Mouse (Mus musculus) neural tube, embryonic 14.5 days (tissue): ENCODE data around the gene Gramd4. TPM values are rescaled to one million over a fixed set of nuclear protein-coding genes. Genes with fewer than 3 reads are reported as not detected.

Source experiments
- ATAC-seq: fragments of 200-750 bp; cut with Nextera tagmentation; 2 replicates; pipeline ENCODE4 v1.8.0; 2017; ENCODE audit warnings: low read depth, mild to moderate bottlenecking, moderate TSS enrichment, moderate library complexity
- H3K27ac ChIP-seq: fragments of 300-500 bp; sonication (generic); 2 replicates; pipeline ENCODE4 v1.5.1; 2014; ENCODE audit warnings: low read depth, mild to moderate bottlenecking, control low read depth, low read length, moderate library complexity, mixed read lengths
- H3K27me3 ChIP-seq: fragments of 300-500 bp; sonication (generic); 2 replicates; pipeline ENCODE4 v1.6.1; 2014; ENCODE audit warnings: low read length; ENCODE audit not compliant: control insufficient read depth, insufficient read depth
- H3K36me3 ChIP-seq: fragments of 300-500 bp; sonication (generic); 2 replicates; pipeline ENCODE4 v1.6.1; 2014; ENCODE audit warnings: low read length, mixed read lengths; ENCODE audit not compliant: control insufficient read depth, insufficient read depth
- H3K4me1 ChIP-seq: fragments of 300-500 bp; sonication (generic); 2 replicates; pipeline ENCODE4 v1.6.1; 2014; ENCODE audit warnings: low read length; ENCODE audit not compliant: control insufficient read depth, insufficient read depth
- H3K4me2 ChIP-seq: fragments of 300-500 bp; sonication (generic); 2 replicates; pipeline ENCODE4 v1.6.1; 2014; ENCODE audit warnings: mild to moderate bottlenecking, low read depth, low read length, control low read depth
- H3K4me3 ChIP-seq: fragments of 300-500 bp; sonication (generic); 2 replicates; pipeline ENCODE4 v1.5.1; 2014; ENCODE audit warnings: low read depth, low read length, control low read depth, mixed read lengths
- H3K9ac ChIP-seq: fragments of 300-500 bp; sonication (generic); replicated peaks from 2 replicates; pipeline ENCODE4 v1.6.1; 2014; ENCODE audit warnings: low read depth, mild to moderate bottlenecking, control low read depth, low read length, mixed read lengths
- H3K9me3 ChIP-seq: fragments of 300-500 bp; sonication (generic); 2 replicates; pipeline ENCODE4 v1.6.1; 2016; ENCODE audit warnings: low read length; ENCODE audit not compliant: control insufficient read depth
- WGBS: fragments of 180-500 bp; shearing (Covaris S2); extraction: QIAGEN DNeasy Blood & Tissue Kit; methylation state at CpG from one replicate; pipeline ENCODE4 v1.1.7; 2014; 5-methylcytosine and 5-hydroxymethylcytosine counted together
- polyA plus RNA-seq: library from polyadenylated mRNA; unstranded; fragments of >200 nt; fragmentation: Nextera tagmentation; extraction: Ambion mirVana; gene quantifications from 2 replicates; pipeline ENCODE4 v1.2.1, GENCODE M21; 2014

The Gramd4 gene
- 17.1 and 23.6 TPM in 2 replicates for polyA plus RNA-seq

DNA sequence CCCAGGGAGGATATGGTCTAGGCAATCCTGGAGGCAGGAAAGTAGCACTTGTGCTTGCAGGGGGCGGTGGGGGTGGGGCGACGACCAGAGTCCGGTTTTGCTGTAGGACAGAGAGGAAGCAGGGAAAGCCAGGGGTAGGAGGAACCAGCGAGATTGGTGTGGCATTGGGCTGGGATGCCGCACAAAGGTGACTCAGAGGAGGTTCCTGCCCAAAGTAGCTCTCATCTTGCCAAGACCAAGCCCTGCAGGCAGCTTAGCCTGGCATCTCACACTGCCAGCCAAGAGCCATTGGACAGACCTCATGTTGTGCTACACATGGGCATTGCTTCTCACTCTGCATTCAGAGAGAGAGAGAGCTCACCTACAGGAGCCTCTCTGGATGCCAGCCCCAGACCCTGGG is at the start of gene Gramd4:
Gene Gramd4 (plus strand): TSS at position 283 of the 400 bp plus-strand sequence.
- H3K4me2 ChIP-seq, result peak within 1 kb of the TSS; percentile 99
- WGBS, result 23% methylated on average over 6 of the region's 6 CpGs
- no peaks in the 10 kb centered on the region for H3K27me3 ChIP-seq
- H3K9me3 ChIP-seq, result no peaks in the 10 kb centered on the region
- H3K4me1 ChIP-seq, result peaks cover 41% of the 10 kb centered on the region
- no peaks in the 10 kb centered on the region for H3K36me3 ChIP-seq
- peak within 1 kb of the TSS; percentile 90 for H3K27ac ChIP-seq
- H3K4me3 ChIP-seq, result peak within 1 kb of the TSS; percentile 91
- ATAC-seq, result no peak
- peak within 1 kb of the TSS; percentile 98 for H3K9ac ChIP-seq

DNA sequence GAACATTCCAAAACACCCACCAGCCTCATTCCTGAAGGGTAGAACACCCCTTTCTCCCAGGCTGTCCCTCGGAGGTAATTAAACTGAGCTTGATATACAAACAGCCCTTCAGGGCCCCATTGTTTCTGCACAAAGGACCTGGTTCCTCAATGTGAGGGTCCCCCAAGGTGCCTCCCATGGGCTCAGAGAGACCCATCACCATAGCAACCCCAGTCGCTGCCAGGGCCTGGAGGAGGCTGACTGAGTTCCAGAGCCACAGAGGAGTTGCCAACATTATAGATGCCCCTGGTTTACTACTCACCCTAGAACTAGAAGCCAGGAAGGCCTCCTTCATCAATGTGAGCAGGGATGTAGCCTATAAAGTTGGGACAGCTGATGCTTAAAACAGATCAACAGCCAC is 44.4 kb upstream of the Gramd4 start:
- Histone ChIP-seq H3K4me1 (peaks cover 10% of the 10 kb centered on the region), H3K4me3 (no peak overlapping the region), H3K27ac (0 out of 2 replicates have a peak overlapping the region, but pooled peaks have one; percentile 28), H3K9me3 (no peaks in the 10 kb centered on the region), H3K4me2 (no peak overlapping the region), H3K36me3 (no peaks in the 10 kb centered on the region), H3K9ac (no peak overlapping the region), H3K27me3 (no peaks in the 10 kb centered on the region)
- ATAC-seq, result peak; percentile 76; the same call in 1 of the 2 replicates
- 9% methylated on average over 2 of the region's 2 CpGs for WGBS

DNA sequence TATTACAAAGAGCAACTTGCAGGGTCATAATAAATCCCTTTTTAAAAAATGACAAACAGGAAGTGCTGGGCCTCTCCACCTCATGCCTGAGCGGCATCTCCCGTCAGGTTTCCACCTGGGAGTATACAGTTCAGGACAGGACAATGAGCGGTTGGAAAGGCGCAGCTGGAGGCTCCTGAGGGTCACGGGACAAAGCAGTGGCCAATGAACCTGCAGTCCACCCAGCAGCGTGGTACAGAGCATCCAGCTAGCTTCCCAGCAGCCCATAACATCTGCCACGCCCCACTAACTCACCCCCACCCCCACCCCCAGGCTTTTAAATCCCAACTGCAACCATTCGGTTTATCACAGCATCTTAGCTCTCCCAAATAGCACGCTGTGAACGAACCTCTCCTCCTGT is 43.8 kb upstream of the Gramd4 start:
- Histone ChIP-seq H3K4me2 (no peak overlapping the region), H3K36me3 (no peaks in the 10 kb centered on the region), H3K9me3 (no peaks in the 10 kb centered on the region), H3K4me1 (peaks cover 10% of the 10 kb centered on the region), H3K9ac (no peak overlapping the region), H3K27me3 (no peaks in the 10 kb centered on the region), H3K27ac (0 out of 2 replicates have a peak overlapping the region, but pooled peaks have one; percentile 28), H3K4me3 (no peak overlapping the region)
- ATAC-seq, result peak; percentile 36; the same call in 1 of the 2 replicates
- 16% methylated on average over 10 of the region's 10 CpGs for WGBS

DNA sequence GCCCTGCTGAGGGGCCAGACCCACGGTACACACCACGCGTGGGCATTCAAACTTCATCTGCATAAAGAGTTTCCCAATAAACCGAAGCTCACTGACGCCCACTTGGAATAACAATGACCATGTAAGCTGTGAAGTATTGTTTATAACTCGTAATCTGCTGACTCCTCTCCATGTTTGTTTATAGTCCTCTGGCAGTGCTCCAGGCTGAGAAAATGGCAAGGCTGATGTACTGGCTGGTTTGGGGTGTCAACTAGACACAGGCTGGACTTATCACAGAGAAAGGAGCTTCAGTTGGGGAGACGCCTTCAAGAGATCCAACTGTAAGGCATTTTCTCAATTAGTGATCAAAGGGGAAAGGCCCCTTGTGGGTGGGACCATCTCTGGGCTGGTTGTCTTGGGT is 42.5 kb upstream of the Gramd4 start:
- no peak overlapping the region for H3K4me2 ChIP-seq
- H3K9me3 ChIP-seq, result no peaks in the 10 kb centered on the region
- no peaks in the 10 kb centered on the region for H3K36me3 ChIP-seq
- 73% methylated on average over 7 of the region's 7 CpGs for WGBS
- H3K9ac ChIP-seq, result no peak overlapping the region
- H3K27me3 ChIP-seq, result no peaks in the 10 kb centered on the region
- H3K27ac ChIP-seq, result no peak overlapping the region
- no peak for ATAC-seq
- H3K4me1 ChIP-seq, result peaks cover 10% of the 10 kb centered on the region
- no peak overlapping the region for H3K4me3 ChIP-seq

DNA sequence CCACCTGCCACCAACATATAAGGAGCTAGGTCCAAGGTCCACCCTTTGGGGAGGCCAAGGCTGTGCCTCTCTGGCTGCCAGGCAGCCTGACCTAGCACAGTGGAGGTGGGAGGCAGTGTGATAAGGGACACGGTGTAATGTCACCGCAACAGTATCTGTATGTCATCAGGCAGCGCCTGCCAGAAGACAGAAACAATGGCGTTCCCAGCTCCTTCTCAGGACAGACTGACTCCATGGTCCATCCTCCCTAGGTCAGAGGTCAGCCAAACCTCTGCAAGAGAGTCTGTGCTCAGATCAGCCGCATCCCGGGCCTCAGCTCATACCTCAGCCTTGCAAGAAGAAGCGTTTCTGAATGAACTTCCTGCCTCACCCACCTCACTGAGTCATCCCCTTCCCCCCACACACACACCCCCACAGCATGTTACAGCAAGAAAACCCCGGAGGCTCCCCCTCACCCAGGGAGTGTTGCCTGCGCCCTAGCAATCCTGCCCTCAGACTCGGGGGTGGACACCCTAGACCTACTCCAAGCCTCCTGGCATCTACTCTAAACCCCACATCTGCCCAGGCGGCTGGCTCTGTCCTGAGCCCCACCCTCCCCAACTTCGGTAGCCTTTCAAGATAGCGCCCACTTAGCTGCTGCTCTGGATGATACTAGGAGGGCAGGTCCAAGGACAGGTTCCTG is 41.5 kb upstream of the Gramd4 start:
- no peak overlapping the region for H3K27ac ChIP-seq
- H3K4me3 ChIP-seq, result no peak overlapping the region
- no peaks in the 10 kb centered on the region for H3K27me3 ChIP-seq
- no peak overlapping the region for H3K9ac ChIP-seq
- no peaks in the 10 kb centered on the region for H3K36me3 ChIP-seq
- ATAC-seq, result no peak
- H3K9me3 ChIP-seq, result no peaks in the 10 kb centered on the region
- H3K4me2 ChIP-seq, result no peak overlapping the region
- 86% methylated on average over 13 of the region's 13 CpGs for WGBS
- peaks cover 10% of the 10 kb centered on the region for H3K4me1 ChIP-seq

DNA sequence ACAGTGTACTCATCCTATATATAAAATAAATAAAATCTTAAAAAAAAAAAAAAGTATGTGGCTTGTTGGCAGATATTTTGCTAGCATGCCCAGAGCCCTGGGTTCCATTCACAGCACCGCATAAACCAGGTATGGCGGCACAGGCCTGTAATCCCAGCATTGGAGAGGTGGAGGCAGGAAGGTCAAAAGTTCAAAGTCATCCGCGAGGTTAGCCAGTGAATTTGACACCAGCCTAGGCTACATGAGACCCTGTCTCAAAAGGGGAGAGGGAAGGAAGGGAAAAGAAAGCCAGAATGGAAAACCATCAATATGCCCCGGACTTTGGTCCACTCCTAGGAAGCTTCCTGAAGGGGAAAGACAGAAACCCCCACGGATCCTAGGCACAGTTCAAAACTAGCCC is 40.2 kb upstream of the Gramd4 start:
- Histone ChIP-seq H3K9ac (no peak overlapping the region), H3K4me2 (no peak overlapping the region), H3K36me3 (no peaks in the 10 kb centered on the region), H3K27ac (no peak overlapping the region), H3K4me1 (peaks cover 10% of the 10 kb centered on the region), H3K9me3 (no peaks in the 10 kb centered on the region), H3K4me3 (no peak overlapping the region), H3K27me3 (no peaks in the 10 kb centered on the region)
- ATAC-seq, result no peak
- 97% methylated on average over 6 of the region's 6 CpGs for WGBS

DNA sequence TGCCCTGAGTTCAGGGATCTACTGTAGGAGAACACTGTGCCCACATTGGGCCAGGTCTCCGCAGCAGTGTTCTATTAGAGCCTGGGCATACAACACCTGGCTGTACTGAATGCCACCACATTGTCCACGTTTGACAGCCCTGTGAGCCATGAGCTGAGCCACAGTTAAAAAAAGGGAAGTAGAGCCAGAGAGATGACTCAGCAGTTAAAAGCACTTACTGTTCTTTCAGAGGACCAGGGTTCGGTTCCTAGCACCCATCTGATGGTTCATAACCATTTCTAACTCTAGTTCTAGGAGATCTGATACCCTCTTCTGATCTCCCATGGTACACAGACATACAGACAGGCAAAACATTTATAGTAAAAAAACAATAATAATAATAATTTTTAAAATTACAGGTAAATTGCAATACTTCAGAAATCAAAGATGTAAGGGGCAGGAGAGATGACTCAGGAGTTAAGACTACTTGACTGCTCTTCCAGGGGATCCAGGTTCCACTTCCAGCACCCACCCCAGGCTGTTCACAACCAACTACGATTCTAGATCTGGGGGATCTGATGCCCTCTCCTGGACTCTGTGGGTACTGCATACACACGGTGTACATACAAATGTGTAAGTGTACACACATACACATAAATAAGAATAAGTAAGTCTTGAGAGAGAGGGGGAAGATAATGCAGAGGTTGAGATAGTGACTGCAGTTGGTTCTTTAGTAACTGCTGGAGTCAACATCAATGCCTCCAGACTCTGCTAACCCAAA is 38.6 kb upstream of the Gramd4 start:
- Histone ChIP-seq H3K4me2 (no peak overlapping the region), H3K9me3 (no peaks in the 10 kb centered on the region), H3K9ac (no peak overlapping the region), H3K4me3 (no peak overlapping the region), H3K27ac (no peak overlapping the region), H3K4me1 (no peaks in the 10 kb centered on the region), H3K27me3 (no peaks in the 10 kb centered on the region), H3K36me3 (no peaks in the 10 kb centered on the region)
- 99% methylated on average over 5 of the region's 5 CpGs for WGBS
- ATAC-seq, result no peak

DNA sequence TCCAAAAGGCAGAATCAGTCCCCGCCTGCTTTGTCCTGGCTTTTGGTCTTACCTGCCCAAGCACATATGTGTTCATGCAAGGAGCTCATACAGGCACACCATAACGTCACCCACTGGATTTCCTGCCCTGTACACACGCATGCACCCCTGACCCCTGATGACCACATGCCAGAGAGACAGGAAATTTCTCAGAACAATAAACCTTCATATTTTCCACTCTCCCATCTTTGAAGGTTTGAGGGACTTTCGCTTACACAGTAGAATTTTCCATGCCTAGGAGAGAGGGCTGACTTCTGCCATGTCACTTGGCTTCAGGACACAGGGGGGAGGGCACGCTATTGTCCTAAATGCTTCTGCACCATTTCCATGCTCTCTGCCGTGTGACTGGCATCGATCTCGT is 37.5 kb upstream of the Gramd4 start:
- Histone ChIP-seq H3K27me3 (no peaks in the 10 kb centered on the region), H3K9ac (no peak overlapping the region), H3K4me2 (no peak overlapping the region), H3K27ac (no peak overlapping the region), H3K4me1 (no peaks in the 10 kb centered on the region), H3K9me3 (no peaks in the 10 kb centered on the region), H3K36me3 (no peaks in the 10 kb centered on the region), H3K4me3 (no peak overlapping the region)
- 75% methylated on average over 8 of the region's 8 CpGs for WGBS
- no peak for ATAC-seq

DNA sequence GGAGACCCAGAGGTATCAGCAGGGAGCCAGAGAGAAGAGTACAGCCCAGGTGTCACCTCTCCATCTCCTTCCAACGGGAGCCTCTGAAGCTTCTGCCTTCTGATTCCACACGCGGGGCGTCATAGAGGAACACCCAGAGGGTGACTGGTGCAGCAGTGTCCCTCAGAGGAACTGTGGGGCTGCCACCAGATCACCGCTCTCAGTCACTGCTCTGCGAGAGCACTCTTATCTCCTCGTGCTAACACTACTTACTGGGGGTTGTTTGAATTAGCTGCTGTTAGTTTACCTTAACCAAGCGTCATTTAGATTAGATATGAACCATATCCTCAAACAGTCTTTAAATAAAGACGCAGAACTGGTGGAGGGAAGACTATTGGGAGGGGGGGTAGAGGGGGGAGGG is 36.2 kb upstream of the Gramd4 start:
- Histone ChIP-seq H3K4me3 (no peak overlapping the region), H3K27ac (no peak overlapping the region), H3K9ac (no peak overlapping the region), H3K4me2 (no peak overlapping the region), H3K36me3 (no peaks in the 10 kb centered on the region), H3K9me3 (no peaks in the 10 kb centered on the region), H3K27me3 (no peaks in the 10 kb centered on the region), H3K4me1 (no peaks in the 10 kb centered on the region)
- no peak for ATAC-seq
- 83% methylated on average over 9 of the region's 9 CpGs for WGBS
